Mouse (Mus musculus): Measurements from ENCODE around the gene Cdc27. TPM values are rescaled to one million over a fixed set of nuclear protein-coding genes. Genes with fewer than 3 reads are reported as not detected.

Cdc27 gene
- total RNA-seq (2015) (72.1 and 80.0 TPM in 2 replicates), total RNA-seq (2017) (48.6 and 58.0 TPM in 2 replicates)

GRCm38 (mm10) chr11:104550406-104550974 is at the start of gene Cdc27, which contains the start of gene Myl4:
Gene Cdc27, minus strand, starts transcription at chr11:104550620.
Gene Myl4, plus strand, starts transcription at chr11:104550663.
- peak; percentile 94 for ATAC-seq (replicated peaks; ENCODE audit: poor library complexity)

- 0 out of 2 replicates have a peak, but pooled peaks have one; percentile 14 for ATAC-seq (replicated peaks; ENCODE audit: poor library complexity)
Observed at GRCm38 (mm10) chr11:104599265-104599945, 49.0 kb upstream of the Cdc27 start.

- peak; percentile 71 for ATAC-seq (replicated peaks; ENCODE audit: poor library complexity)
Observed at GRCm38 (mm10) chr11:104596365-104596764, 45.9 kb upstream of the Cdc27 start.

DNA sequence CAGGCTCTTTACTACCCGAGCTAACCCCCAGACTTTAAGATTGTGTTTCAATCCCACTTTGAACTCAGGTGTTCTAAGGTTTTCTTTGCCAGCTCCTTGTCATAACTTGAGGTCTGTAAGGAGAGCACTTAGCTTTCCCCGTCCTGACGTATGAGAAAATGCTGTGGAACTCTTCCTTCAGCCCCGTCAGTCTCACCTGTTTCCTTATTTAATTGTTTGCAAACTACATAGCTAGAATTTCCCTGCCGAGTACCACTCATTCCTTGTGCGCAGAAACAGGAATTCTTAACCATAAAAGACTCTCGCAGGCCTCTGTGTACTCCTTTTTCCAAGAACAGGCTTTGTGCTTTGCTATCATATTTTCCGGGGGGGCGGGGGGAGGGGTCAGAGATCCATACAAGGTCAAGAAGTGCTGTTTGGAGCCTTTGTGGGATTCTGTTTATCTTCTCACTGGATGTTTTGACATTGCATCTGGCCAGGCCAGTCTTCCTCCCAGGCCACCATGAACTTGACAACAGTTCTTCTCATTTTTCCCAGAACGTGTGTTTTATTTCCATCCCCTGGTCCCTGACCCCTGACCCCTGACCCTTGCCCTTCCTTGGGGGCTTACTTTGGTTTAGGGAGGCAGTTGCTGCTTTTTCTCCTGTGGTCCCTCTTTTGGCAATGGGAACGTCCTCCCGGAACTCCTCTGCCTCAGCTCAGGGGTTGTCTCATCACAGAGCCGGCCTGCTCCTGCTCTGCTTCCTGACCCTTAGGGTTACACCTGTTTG is 41.8 kb upstream of the Cdc27 start:
- no peak for ATAC-seq (replicated peaks; ENCODE audit: poor library complexity)

DNA sequence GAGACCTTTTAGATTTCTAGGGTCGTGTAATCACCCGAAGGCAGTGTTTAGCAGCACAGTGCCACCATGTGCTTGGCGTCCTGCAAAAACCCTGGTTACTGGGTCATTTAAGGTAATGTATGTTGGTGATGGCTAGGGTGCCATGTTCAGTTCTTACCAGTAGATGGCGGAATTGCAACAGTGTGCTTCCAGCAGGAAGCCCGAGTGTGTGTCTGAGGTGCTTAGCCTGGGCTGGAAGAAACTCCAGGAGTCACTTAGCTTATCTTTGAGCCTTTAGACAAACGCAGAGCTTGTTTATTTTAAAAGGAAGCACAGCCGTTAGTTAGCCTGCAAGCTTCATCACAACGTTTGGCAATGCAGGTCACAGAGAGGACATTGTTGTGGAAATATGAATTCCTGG is 39.7 kb upstream of the Cdc27 start:
- peak; percentile 99 for ATAC-seq (replicated peaks; ENCODE audit: poor library complexity)

- ATAC-seq (replicated peaks; ENCODE audit: poor library complexity), result no peak
Observed at GRCm38 (mm10) chr11:104589570-104589969, 39.1 kb upstream of the Cdc27 start.

- no peak for ATAC-seq (replicated peaks; ENCODE audit: poor library complexity)
Observed at GRCm38 (mm10) chr11:104588513-104588912, 38.1 kb upstream of the Cdc27 start.

DNA sequence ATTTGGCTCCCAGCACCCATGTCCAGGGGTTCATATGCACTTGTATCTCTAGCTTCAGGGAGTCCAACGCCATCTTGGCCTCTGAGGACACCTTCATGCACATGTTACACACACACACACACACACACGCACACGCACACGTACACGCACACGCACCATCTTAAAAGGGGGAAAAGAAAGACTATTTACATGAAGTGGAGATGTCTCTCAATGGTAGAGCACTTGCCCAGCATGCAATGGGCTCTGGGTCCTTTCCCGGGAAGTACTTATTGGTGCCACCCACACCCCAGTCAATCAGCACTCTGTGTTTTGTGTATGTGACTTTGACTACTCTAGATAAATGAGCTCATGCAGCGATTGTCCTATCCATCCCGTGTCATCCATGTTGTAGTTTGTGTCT is 37.5 kb upstream of the Cdc27 start:
- ATAC-seq (replicated peaks; ENCODE audit: poor library complexity), result no peak

- no peak for ATAC-seq (replicated peaks; ENCODE audit: poor library complexity)
Observed at GRCm38 (mm10) chr11:104585495-104585894, 35.1 kb upstream of the Cdc27 start.

- peak; percentile 54 for ATAC-seq (replicated peaks; ENCODE audit: poor library complexity)
Observed at GRCm38 (mm10) chr11:104582630-104583364, 32.4 kb upstream of the Cdc27 start.

GRCm38 (mm10) chr11:104582308-104582606 is 31.8 kb upstream of the Cdc27 start:
- ATAC-seq (replicated peaks; ENCODE audit: poor library complexity), result no peak

- peak; percentile 36 for ATAC-seq (replicated peaks; ENCODE audit: poor library complexity)
Observed at GRCm38 (mm10) chr11:104581446-104582307, 31.3 kb upstream of the Cdc27 start.

DNA sequence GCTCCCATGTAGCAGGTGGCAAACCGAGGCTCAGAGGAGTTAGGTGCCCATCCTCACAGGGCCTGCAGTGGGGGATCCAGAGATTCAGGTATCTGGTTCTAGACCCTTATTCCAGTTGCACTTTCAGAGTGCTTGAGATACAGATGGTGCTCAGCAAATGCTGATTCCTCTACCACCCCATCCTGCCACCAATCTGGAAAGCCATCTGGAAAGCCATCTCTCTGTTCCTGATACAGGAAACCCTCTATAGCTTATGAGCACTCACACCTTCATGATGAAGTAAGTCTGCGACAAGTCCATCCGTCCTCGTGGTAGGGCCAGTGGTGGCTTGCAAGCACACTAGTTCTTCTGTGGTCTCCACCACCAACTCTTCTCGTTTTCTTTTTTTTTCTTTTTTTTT is 30.2 kb upstream of the Cdc27 start:
- no peak for ATAC-seq (replicated peaks; ENCODE audit: poor library complexity)

DNA sequence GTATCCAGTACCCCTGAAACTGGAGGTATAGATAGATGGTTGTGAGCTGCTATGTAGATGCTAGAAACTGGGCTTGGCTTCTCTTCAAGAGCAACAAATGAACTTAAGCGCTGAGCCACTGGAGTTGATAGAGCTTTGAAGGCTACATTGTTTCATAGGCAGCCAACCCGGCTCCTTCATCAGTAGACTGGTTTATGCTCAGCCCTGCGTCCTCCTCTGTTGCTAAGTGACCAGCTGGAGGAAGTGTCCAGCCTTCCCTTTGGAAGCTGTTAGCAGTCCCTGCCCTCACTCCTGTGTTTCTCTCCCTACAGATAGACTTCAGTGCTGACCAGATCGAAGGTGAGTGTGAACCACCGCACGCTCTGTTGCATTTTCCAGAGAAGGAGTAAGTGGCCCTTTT is 29.7 kb upstream of the Cdc27 start:
- ATAC-seq (replicated peaks; ENCODE audit: poor library complexity), result no peak

DNA sequence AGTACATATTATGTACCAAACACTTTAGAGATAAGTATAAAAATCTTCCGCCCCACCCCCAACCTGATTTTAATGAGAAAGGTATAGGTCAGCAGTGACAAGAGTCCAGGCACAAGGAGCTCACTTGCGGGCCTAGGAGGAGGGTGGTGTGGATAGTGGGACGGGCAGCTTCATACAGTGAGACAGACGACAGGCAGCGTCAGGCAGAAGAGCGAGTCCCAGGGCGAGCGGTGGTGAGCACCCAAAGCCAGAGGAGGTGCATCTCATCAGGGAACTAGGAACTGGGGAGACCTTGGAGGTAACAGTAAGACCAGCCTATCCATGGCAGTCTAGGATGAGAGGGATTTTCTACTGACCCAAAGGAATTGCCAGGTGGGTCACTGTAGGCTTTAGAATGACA is 29.2 kb upstream of the Cdc27 start:
- no peak for ATAC-seq (replicated peaks; ENCODE audit: poor library complexity)

DNA sequence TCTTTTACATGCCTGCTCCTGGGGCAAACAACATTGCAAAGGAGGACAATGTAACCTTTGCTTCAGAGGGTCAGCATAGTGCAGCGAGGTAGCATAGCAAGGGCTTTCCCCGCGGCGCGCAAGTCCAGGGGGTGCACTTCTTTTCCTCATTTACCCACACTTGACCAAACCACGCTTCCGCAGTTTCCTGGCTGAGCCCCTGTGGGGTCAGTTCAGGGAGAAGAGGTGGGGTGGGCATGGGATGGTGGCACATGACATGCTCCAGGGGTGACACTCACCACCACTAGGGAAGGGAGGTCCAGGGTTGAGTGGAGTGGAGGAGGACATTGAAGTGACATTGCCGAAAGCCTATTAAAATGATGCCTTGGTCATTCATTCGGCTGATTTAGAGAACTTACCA is 28.7 kb upstream of the Cdc27 start:
- peak; percentile 12; the same call in 1 of the 2 replicates for ATAC-seq (replicated peaks; ENCODE audit: poor library complexity)

GRCm38 (mm10) chr11:104578074-104578473 is 27.7 kb upstream of the Cdc27 start:
- no peak for ATAC-seq (replicated peaks; ENCODE audit: poor library complexity)

DNA sequence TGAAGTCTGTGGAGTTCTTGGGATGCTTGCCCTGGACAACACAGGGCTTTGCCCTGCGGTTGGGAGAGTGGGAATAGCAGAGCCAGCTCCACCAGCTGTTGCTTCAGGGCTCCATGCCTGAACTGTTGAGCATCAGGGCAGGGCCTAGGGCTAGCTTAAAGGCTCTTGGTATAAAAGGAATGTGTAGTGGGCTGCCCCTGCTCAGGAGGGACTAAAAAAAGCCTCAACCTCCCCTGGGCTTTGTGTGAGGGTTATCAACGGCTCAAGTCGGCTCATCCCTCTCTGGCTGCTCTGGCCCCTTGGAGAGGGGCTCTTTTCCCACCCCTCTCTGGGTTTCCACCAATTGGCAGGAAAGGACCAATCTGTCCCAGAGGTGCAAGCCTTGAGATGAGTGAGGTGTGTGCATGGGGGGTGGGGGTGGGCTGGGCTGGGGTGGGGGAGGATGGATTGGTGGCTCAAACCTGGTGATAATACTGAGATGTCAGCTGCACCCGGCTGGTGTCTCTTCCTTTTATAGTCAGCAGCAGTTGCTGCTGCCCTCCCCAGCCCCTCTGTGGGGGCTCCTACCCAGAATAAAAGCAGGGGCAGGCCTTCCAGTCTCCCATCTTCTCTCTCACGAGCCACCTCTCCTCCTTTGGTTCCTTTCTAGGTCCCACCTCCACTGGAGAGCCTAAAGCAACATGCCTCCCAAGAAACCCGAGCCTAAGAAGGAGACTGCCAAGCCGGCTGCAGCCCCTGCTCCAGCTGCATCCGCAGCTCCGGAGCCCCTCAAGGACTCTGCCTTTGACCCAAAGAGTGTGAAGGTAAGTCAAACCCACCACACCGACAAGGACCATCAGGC is 26.6 kb upstream of the Cdc27 start:
- ATAC-seq (replicated peaks; ENCODE audit: poor library complexity), result no peak

- ATAC-seq (replicated peaks; ENCODE audit: poor library complexity), result no peak
Observed at GRCm38 (mm10) chr11:104572566-104572965, 22.1 kb upstream of the Cdc27 start.
